Mouse (Mus musculus): ENCODE data around the gene Il17rb. TPM values are rescaled to one million over a fixed set of nuclear protein-coding genes. Genes with fewer than 3 reads are reported as not detected.

The Il17rb gene
- 14.5 TPM for polyA plus RNA-seq (2014; fragmentation: Illumina TruSeq; extraction: RNeasy Lipid Tissue Mini Kit (QIAGEN cat#74804); ENCODE audit: low read depth, low replicate concordance)

GRCm38 (mm10) chr14:30008733-30009575 is at the start of gene Il17rb, which contains the start of gene Chdh:
TSS of gene Il17rb (minus strand) at chr14:30008896.
TSS of gene Chdh (plus strand) at chr14:30009023.

DNA sequence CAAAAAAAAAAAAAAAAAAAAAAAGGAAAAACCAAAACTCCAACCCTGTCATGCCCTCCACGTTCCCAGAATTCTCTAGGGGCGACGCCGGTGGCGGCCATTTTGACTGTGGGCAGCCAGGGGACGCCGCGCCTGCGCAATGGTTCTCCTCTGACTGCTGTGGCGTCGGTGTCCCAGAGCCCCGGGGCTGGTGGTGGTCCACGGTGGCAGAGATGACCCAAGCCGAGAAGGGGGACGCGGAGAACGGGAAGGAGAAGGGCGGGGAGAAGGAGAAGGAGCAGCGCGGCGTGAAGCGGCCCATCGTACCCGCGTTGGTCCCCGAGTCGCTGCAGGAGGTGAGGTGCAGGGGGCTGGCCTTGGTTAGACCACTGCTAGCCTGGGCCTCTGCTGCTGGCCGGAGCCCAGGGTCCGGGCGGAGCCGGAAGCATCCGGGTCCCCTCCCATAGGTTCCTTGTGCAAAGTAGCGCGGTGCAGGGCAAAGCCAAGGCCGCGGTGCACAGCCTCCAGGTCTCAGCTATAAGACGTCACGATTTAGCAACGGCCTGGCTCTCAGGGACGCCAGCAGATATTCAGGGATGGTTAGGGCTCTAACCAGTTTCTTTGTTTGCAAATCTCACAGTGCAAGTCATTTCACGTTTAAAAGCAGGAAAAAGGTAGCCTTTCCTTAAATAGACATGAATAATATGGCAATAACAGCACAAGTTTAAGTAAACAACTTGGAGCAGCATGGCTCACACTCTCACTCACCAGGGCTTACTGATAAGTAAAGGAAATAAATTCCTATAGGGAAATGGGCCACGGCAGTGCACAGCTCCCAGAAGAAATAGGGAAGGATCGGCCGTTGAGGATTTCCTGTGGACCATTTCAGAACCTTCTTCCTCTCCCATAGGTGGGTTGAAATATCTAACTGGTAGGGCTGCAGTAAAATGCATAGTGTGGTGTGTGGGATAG is 30.2 kb downstream of the Il17rb start, which contains the start of gene Actr8:
Actr8 (plus strand) TSS at position 84 of the 951 bp plus-strand sequence.

DNA sequence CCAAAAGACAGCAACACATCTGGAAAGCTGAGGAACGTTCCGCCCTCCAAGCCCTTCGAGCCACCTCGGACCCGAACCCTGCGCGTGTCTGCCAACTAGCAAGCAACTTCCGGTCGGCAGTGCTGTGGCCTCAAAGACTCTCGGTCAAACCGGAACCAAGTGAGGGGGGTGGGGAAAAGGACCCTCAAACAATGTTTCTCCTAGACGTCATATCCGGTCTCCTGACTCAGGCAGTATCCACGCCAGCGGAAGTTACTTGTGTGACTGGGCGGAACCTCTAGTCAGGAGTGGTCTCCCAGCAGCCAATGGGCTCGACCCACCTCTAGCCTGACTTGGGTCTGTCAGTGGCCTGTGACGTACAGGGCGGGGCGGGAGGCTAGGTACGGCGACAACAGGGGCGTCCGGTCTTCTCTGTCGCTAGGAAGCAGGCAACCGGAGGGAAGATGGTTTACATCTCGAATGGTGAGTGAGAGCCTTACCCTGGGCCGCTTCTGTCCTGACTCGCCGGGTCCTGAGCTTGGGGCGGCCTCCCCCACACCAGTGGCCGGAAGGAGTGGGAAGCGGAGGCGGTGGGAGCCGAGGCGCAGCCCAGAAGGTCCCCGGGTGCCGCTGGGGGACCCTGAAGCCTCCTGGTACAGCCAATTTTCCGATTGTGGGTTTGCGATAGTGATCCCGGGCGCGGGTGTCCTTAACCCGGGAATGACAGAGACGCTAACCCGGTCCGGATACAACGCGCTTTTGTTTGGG is 40.4 kb downstream of the Il17rb start, which contains the start of gene Selenok:
Selenok (plus strand) TSS at position 234 of the 747 bp plus-strand sequence.

Other genes with a start within 250 kb of the Il17rb start
- 189 TPM for gene Selenok, start 40.6 kb downstream of the Il17rb start, polyA plus RNA-seq (2014; fragmentation: Illumina TruSeq; extraction: RNeasy Lipid Tissue Mini Kit (QIAGEN cat#74804); ENCODE audit: low read depth, low replicate concordance)
- gene Actr8, start 30.6 kb downstream of the Il17rb start, polyA plus RNA-seq (2014; fragmentation: Illumina TruSeq; extraction: RNeasy Lipid Tissue Mini Kit (QIAGEN cat#74804); ENCODE audit: low read depth, low replicate concordance): 37.6 TPM
- gene Chdh, start 127 bp upstream of the Il17rb start, polyA plus RNA-seq (2014; fragmentation: Illumina TruSeq; extraction: RNeasy Lipid Tissue Mini Kit (QIAGEN cat#74804); ENCODE audit: low read depth, low replicate concordance): 49.5 TPM

All from adipose tissue, adult 10 weeks (tissue).